Mouse (Mus musculus) adrenal gland, adult 18-20 months (tissue): ENCODE results near the gene Tbc1d10b. TPM values are rescaled to one million over a fixed set of nuclear protein-coding genes. Genes with fewer than 3 reads are reported as not detected.

Experiments used
- DNase-seq, 2 experiments: peaks; one replicate each; pipeline ENCODE4 v3.0.0; 2021 to 2022; ENCODE audit warnings: low spot score in 2 of 2
- total RNA-seq, 2 experiments: library from RNA; stranded (reverse); gene quantifications; 1 replicate in 1 of 2; 2 replicates in 1 of 2; pipeline ENCODE4 v1.2.3; 2021

The Tbc1d10b gene
- total RNA-seq, 2 experiments from 2014 or later, result 43.3 to 47.5 TPM

DNA sequence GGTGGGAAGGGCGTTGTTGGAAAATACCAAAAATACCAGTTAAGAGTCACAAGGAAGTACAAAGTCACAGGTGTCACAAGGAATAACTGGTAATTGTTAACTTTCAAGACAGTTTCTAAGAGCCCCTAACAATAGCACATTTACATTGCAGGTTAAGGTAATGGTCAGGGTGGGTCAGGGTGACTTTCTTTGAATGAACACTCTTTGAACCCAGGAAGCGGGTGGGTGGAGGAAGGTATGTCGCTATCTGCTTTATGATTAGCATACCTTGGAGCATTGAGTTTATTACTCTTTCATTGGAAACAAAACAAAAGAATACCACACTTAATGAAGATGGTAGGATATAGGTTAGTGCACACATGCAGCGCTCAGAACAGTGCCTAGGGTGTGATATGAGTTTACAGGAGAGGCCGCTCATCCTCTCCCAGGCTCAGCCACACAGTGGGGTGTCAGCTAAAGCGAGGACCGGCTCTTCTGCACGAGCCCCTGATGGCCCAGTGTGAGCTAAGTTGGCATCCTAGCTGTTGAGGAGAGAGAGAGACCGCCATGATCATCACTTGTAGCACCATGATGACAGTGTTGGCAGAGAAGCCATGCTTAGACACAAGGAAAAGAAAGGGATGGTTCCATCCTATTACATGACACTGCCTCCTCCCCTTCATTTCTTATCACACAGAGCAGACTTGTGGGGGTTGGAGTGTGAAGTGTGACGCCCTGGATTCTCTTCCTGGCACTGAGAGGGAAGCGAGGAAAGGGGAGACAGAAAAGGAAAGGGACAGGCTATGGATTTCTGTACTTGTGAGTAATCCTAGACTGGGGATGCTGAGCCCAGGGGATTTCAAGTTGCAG lies 17.1 kb upstream of the Tbc1d10b start:
- DNase-seq, result no peak

DNA sequence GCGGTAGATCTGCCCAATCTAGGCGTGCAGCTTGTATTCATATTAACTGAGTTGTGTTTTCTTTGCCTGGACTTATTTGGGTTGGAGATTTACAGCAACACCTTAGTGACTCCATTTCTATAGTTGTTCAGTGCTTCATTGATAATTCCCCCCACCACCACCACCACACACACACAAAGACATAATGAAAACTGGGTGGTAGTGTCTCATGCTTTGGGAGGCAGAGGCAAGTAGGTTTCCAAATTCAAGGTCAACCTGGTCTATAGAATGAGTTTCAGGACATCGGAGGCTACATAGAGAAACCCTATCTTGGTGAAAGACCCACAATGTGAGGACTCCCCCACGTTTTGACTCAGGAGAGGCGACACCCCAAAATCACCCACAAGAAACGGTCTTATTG lies 16.3 kb upstream of the Tbc1d10b start:
- DNase-seq, result no peak

DNA sequence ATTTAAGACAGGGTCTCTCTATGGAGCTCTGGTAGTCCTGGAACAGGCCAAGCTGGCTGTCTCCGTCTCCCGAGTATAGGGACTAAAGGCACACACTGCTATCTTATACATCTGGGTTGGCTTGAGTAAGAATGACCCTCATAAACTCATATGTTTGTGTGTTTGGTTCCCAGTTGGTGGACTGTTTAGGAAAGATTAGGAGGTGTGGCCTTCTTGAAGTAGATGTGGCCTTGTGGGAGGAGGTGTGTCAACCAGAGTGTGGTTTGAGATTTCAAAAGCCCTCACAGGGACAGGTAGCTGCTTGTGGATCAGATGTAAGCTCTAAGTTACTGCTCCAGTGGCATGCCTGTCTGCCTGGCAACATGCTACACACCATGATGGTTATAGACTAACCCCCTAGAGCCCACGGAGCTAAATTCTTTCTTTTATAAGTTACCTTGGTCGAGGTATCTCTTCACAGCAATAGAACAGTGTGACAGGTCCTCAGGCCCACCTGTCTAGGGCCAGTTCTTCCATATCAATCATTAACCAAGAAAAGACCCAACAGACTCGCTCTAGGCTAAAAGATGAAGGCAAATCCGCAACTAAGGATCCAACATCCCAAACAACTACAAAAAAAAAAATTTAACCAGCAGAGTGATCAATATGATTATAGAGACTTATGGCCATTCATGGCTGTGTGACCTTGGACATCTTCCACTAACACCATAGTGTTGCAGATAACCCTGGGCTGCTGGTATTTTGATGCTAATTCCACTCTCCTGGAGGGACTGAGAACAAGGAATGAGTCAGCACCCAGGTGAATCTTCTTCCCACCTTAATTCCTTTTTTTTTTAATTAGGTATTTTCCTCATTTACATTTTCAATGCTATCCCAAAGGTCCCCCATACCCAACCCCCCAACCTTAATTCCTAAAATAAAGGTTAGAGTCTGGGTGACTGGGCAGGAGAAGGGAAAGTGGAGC lies 15.5 kb upstream of the Tbc1d10b start:
- no peak for DNase-seq

DNA sequence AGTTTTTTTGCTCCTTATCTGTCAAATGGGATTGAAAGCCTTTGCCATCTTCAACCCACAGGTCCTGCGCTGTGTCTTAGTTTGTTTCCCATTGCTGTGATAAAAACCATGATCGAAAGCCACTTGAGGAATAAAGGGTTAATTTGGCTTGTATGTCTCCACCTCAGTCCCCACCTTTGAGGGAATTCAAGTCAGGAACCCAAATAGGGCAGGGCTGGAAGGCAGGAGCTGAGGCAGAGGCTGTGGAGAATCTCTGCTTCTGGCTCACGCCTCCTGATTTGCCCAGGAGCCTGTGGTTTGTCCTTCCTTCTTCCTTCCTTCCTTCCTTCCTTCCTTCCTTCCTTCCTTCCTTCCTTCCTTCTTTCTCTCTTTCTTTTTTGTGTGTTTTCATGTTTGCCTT lies 14.8 kb upstream of the Tbc1d10b start:
- DNase-seq, result no peak

DNA sequence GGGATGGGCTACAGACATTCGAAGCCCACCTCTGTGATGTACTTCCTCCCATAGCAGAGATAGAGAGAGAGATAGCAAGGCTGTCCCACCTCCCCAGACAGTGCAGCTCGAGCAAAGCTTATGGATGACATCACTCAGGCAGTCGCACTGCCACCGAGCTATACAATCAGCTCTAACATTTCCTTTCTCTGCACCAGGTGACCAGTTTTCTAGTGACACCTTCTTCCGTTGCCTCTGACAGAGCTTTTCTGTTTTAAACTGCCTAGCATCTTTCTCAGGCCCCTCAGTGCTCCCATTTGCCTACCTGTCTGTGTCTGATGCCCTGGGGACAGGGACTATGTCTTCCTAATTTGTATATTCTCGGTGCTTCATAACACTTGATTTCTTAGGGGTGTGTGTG lies 12.2 kb upstream of the Tbc1d10b start:
- no peak for DNase-seq

DNA sequence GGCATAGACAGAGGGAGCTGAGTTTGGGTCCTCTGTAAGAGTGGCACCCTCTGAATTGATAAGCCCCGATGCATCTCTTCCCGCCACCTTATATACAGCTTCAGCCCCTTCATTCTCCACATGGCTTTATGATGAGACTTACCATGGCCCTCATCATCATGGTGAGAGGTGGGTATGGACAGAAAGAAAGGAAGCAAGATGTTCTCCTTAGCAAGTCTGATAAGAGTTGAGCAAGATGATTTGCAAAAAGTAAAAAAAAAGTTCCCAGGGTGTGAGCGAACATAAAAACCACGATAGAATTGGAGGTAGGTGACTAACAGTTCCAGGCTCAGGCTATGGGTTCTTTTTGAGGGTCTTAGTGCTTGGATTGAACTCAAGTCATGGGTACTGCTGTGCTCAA lies 10.4 kb upstream of the Tbc1d10b start:
- DNase-seq, result no peak

DNA sequence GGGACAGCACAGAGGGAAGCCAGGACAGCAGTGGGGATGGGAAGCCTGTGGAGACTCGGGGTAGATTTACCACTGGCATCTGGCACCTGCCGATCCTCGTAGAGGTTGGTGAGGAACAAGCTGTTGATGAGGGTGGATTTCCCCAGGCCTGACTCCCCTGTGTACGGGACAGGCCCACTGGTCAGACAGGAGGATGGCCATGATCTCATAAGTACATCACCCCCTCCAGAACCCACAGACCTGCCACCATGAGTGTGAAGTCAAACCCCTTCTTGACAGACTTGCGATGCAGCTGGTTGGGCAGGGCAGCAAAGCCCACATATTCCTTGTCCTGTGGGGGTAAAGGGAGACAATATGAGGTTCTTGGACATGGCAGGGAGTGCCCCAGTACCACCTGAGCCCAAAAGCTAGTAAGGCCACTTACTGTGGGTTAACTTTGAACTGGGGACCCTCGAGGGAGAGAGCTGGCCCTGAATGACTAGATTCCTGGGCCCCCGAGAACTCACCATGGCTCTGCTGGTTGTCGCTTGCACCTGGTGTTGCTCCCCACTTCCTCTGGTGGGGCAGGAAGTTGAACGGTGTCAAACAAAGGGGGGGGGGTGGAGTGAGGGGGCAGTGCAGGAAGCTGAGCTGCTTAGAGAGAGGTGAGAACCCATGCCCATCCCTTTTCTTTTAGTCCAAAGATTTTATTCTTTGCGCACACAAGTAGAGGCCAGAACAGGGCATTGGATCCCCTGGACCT lies 9.8 kb upstream of the Tbc1d10b start:
- DNase-seq, result no peak

DNA sequence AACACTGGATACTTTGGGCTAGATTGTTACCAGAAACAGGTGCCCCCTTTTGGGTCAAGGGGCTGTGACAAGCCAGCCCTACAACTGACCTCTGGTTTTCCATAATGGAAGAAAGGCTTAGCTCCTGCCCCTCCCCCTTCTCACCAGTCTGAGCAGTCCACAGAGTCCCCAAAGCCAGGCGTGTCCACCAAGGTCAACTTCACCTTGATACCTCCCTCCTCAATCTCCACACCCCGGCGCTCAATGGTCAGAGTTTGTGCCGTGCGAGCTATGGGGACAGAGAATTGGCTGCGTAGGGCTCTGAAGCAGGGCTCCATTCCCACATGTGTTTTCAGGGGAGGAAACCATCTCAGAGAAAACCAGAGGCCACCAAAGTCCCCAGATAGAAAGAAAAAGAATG lies 9.2 kb upstream of the Tbc1d10b start:
- no peak for DNase-seq

DNA sequence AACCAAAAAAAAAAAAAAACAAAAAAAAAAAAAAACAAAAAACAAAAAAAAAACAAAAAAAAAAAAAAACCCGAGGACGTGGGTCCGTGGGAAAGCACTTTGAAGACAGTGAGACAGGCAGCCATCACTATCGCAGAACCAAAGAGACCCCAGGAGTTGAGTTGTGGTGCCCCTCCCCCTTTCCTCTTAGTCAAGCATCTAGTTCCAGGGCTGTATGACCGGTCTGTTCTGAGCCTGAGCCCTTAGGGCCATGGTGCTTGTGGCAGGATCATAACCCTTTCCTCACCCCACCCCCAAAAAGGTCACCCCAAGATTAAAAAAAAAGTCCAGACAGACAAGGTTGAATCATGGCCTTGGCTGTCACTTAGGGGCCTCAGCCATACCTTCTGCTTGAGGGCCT lies 8.0 kb upstream of the Tbc1d10b start:
- DNase-seq, result no peak

DNA sequence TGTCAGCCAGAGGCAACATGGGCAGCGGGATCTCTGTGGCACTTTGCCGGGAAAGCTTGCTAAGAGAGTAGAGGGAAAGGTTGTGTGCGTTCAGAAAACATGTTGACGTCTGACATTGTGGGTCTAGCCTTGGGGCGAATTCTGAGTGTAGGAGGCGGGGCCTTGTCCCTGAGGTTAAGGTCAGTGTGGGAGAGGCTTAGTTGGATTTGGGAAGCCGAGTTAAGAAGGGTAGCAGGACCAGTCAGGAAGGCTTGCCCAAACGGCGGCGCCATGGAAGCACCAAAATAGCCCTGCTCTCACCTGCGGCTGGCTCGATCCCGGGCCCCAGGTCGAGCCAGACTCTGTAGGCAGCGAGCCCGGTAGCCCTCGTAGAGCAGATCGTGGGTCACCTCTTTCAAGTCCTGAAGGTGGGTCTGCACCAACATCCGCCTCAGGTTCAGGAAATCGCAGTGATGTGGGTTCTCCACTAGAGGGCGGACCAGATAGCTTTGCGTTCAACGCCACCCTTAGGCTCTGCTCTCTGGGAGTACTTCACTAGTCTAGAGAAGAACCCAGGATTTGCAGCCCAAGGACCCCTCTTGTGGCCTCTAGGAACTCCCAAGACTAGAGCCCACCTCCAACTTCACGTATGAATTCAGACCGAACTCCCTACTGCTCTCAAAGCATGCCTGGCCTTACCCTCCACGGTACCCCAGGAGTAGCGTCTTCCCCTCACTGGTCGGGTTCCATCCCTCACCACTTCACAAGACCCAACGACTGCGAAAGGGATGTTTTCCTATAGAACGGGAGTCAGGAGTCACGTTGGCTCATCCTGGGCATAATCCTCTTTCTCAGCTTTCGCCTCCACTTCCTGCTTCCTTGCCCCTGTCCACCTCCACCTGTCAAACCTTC lies 7.0 kb upstream of the Tbc1d10b start:
- peak; percentile 38 to 49 for DNase-seq

DNA sequence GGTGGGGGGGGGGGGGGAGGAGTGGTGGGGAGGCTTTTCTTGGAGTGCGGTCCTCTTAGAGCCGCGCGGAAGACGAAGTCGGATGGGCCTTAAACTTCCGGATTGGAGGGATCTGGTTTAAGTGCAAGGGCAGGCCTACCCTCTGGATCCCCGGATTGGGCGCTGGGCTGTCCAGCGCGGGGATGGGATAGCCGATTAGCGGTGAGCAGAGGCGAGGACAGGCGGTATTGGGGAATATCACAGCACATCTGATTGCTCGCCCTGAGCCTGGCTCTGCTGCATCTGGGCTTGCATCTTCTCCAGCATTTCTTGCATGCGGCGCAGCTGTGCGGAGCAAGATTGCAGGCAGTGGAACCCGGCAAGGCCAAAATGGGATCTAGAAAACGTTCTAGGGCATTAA lies 6.3 kb upstream of the Tbc1d10b start:
- DNase-seq, result no peak

DNA sequence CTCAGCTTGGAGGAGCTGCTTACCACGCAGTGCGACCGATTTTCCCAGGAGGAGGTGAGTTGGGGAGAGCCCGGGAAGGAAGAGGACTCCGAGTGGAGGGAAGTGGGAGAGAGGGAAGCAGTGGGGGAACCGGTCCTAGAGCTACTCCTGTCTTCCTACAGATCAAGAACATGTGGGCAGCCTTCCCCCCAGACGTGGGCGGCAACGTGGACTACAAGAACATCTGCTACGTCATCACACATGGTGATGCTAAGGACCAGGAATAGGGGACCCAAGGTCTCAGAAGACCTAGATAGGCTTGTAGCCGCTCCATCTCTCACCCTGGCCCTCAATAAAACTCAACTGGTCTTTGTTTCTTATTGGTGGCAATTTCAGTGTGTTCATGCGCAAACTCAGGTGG lies 5.7 kb upstream of the Tbc1d10b start:
- DNase-seq, result no peak

DNA sequence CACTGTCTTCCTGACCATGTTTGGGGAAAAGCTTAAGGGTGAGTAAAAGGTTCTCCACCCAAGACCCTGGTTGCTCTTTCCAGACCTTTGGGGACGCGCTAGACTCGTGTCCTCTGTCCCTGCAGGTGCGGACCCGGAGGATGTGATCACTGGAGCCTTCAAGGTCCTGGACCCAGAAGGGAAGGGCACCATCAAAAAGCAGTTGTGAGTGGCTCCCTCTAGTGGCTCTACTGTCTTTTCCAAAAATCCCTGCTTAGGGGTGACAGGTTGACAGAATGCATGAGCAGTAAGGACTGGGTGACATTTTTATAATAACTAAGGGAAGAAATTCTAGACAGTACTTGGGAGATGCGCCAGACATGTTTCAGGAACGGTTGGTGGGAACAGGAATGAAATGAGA lies 5.2 kb upstream of the Tbc1d10b start:
- DNase-seq, result no peak

DNA sequence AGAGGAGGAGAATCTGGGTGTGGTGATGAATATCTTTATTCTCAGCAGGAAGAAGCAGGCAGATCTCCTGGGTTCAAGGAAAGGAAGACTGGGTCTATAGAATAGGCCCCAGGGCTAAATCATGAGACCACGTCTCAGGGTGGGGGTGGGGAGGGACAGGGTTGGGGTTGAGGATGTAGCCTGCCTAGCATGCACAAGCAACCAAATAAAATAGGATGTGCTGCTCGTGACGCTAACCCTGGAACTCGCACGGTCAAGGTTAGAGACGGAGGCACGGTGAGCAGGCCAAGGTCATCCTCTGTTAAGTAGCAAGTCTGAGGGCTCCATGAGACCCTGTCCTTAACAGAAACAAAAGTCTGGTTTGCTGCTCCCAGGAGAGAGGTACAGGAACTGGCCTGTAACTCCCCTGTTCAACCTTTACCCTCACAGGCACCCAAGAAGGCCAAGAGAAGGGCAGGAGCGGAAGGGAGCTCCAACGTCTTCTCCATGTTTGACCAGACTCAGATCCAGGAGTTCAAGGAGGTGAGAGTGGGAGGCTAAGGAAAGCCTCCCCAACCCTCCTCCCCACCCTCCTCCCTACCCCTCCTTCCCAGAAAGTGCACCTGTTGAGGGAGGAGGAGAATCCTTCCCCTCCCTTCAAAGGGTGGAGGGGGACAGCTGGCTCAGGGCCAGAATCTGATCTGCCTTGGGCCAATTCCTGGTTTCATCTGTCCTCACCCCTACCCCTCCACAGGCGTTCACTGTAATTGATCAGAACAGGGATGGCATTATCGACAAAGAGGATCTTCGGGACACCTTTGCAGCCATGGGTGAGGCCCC lies 4.4 kb upstream of the Tbc1d10b start:
- no peak for DNase-seq

DNA sequence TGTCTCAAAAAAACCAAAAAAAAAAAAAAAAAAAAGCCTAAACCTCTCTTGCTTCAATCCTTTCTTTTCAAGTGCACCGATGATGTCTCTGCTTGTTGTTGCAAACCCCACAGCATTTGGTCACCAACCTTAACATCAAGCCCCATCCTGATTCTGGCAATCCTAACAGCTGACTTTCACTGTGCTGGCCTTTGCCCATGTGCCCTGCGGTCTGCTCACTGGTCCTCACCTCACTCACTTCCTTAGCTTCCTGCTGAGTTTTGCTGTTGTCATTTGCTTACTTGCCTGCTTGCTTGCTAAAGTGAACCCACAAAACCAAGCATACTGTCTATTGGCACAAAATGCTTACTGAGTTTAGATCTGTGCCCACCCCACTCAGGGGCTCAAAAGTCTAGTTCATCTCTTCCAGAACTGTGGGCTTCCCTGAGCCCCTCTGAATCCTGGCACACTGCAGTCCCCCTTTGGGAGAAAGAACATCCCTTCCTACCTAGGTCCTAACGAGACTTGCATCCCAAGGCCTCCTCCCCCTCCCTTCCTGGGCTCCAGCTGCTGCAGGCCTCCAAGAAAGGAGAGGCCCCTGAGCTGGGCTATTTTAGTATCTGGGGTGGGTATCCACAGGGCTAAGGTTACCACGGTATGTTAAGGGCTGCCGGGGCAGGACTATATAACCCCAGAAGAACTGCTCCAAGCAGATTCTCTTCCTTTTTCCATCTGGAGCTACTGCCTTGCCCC lies 2.9 kb upstream of the Tbc1d10b start:
- no peak for DNase-seq

DNA sequence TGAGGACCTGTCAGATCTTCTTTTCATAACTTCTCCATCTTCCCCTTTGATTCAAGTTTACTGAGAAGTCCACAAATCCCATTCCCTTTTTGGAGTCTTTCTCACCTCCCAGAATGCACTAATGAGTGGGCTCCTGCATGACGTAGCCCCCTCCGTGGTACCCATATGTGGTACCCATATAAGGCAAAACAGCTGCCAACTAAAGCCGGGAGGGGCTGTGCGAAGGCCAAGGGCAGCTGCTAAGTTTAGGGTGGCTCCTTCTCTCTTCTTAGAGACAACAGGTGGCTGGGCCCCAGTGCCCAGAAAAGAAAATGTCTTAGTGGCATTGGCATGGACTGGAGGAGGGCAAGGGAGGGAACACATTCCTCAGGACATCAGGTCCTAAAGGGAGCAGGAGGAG lies 2.0 kb upstream of the Tbc1d10b start:
- no peak for DNase-seq

DNA sequence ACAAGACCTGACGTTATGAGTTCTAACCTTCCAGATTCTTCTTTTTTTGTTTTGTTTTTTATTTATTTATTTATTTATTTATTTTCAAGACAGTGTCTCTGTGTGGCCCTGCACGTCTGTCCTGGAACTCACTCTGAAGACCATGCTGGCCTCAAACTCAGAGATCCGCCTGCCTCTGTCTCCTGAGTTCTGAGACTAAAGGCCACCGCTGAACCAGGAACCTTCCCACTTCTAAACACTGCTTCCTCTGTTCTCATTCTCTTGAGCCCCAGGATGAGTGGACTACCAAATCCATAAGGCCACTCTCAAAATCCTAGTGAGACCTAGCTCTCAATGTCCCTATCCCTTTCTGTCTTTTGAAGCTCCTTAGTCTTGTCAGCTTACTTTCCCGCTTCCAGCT lies 1.6 kb upstream of the Tbc1d10b start:
- no peak for DNase-seq

DNA sequence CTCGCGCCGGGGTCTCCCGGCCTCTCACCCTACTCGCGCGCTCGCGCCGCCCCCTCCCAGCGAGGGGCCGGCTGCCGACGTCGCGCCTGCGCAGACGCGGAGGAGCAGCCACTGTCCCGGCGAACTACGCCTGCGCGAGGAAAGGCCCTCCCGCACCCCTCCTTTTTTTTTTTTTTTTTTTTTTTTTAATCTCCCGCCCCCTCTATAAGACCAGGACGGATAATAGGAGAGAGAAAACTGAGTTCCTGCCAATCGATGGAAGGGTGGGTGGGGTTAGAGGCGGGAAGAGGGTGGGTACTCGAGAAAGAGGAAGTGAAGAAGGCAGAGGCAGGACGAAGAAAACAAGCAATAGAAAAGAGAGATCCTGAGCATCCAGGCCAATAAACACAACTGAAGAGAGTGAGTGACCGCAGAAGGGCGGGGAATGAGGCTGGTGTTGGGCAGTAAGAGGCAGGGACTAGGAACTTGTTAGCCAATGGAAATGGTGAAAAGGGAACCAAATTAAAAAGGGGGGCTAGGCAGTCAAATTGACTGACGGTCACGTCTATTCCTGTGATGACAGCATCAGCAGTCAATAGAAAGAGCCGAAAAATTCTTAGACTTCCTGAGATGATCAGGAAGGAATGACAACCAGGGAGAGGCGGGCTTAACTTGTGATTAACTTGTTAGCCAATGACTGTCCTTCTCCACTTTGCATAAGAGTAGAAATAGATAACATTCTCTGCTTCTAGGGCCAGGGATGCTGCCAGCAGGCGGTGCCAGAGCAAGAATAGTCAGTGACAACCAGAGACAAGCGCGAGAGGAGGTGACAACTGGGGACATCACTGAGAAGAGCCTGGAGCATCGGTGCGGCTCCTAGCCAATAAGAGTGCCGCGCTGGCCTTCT lies 528 bp upstream of the Tbc1d10b start, which contains the start of gene Mylpf:
Gene Mylpf, plus strand, starts transcription at position 338 of the 886 bp plus-strand sequence.
- peak; percentile 90 to 92 for DNase-seq
